ENCODE assay signal across 19 mouse cellular contexts in genomic region chr6:31625055-31625454, GRCm38 (mm10).
A peak's percentile ranks its signal among the peaks of the same experiment; 100 is the strongest.
DNase-seq lines count a peak whose midpoint lies in the region; ATAC-seq and TF ChIP-seq lines count a peak whose summit lies in the region.
"Had no signal": no experiment of that assay in that cellular context is flagged by ENCODE, and none has a peak within 500 bp of the region (broad histone marks: within the 10 kb centered on the region; RNA-seq: fewer than 3 reads in every experiment).

No protein-coding gene starts in this region.

- TF ChIP-seq EP300 in heart, adult 2 months (IDR thresholded peaks at IDR 0.05; ENCODE audit: insufficient read depth, low read depth, low read length) = no peak
- TF ChIP-seq EP300 in MEL (IDR thresholded peaks at IDR 0.05; ENCODE audit: low read depth in 1 of 2, low read length in 2 of 2) = peak; percentile 67 to 69

- TF ChIP-seq RAD21 in MEL (IDR thresholded peaks at IDR 0.05; ENCODE audit: low read depth, low read length) = no peak

- TF ChIP-seq CTCF in heart, adult 2 months (IDR thresholded peaks at IDR 0.05) = no peak
- no peak for TF ChIP-seq CTCF in MEL (IDR thresholded peaks at IDR 0.05 in 2 of 3, conservative IDR thresholded peaks at IDR 0.05 in 1 of 3; ENCODE audit: control insufficient read depth in 1 of 3, insufficient read depth in 1 of 3, low read depth in 2 of 3, low read length in 3 of 3, poor library complexity in 1 of 3, severe bottlenecking in 1 of 3)
- TF ChIP-seq CTCF in thymus, adult 2 months (IDR thresholded peaks at IDR 0.05; ENCODE audit: borderline replicate concordance, control insufficient read depth, extremely low read depth, insufficient read depth, low read length, poor library complexity) = no peak

- H3K4me1 ChIP-seq in heart, adult 2 months (ENCODE audit: control insufficient read depth, insufficient read depth, low read length) = peaks cover 7% of the 10 kb centered on the region
- peaks cover 17 to 20% of the 10 kb centered on the region in 2 experiments for H3K4me1 ChIP-seq in MEL (ENCODE audit: control insufficient read depth in 1 of 2, insufficient read depth in 2 of 2, low read length in 2 of 2)
- no peaks in the 10 kb centered on the region; the same call in 1 of the 2 replicates for H3K4me1 ChIP-seq in liver, embryonic 16.5 days (ENCODE audit: control insufficient read depth, low read depth, low read length)
- no peaks in the 10 kb centered on the region for H3K4me1 ChIP-seq in thymus, adult 2 months (replicated peaks; ENCODE audit: control insufficient read depth, insufficient read depth, low read length)
- H3K4me1 ChIP-seq: embryonic facial prominence, embryonic 15.5 days had no signal

- H3K9ac ChIP-seq in heart, adult 2 months (ENCODE audit: low read depth, low read length) = no peak overlapping the region
- no peak overlapping the region for H3K9ac ChIP-seq in MEL (ENCODE audit: control insufficient read depth, low read depth, low read length, poor library complexity, severe bottlenecking)
- H3K9ac ChIP-seq in liver, embryonic 16.5 days (ENCODE audit: low read depth, low read length) = no peak overlapping the region
- H3K9ac ChIP-seq: embryonic facial prominence, embryonic 15.5 days; heart, embryonic 12.5 days; hindbrain, embryonic 14.5 days had no signal

- H3K27me3 ChIP-seq in heart, adult 2 months (ENCODE audit: control insufficient read depth, insufficient read depth, low read length) = no peaks in the 10 kb centered on the region
- H3K27me3 ChIP-seq in MEL (ENCODE audit: control insufficient read depth in 1 of 2, insufficient read depth in 2 of 2, low read length in 2 of 2) = no peaks in the 10 kb centered on the region
- no peaks in the 10 kb centered on the region for H3K27me3 ChIP-seq in liver, embryonic 16.5 days (ENCODE audit: control insufficient read depth, insufficient read depth, low read depth, low read length)
- H3K27me3 ChIP-seq in thymus, adult 2 months (ENCODE audit: control insufficient read depth, insufficient read depth, low read length) = no peaks in the 10 kb centered on the region
- H3K27me3 ChIP-seq: embryonic facial prominence, embryonic 15.5 days; heart, embryonic 12.5 days had no signal

- peak; percentile 21; the same call in 1 of the 2 replicates for ATAC-seq in liver, embryonic 16.5 days (ENCODE audit: low read depth)
- ATAC-seq in cerebellum, adult (ENCODE audit: insufficient number of reproducible peaks, low FRiP score, low TSS enrichment) = no peak
- ATAC-seq: forebrain, embryonic 14.5 days had no signal

- 81% methylated on average over 2 of the region's 2 CpGs for WGBS in heart, adult 2 months
- 42% methylated on average over 2 of the region's 2 CpGs for WGBS in liver, embryonic 16.5 days (ENCODE audit: insufficient replicate concordance)
- WGBS in thymus, adult 2 months = 95% methylated on average over 2 of the region's 2 CpGs

- no peaks in the 10 kb centered on the region for H3K36me3 ChIP-seq in heart, adult 2 months (ENCODE audit: control insufficient read depth, insufficient read depth, low read length)
- peaks cover 0 to 27% of the 10 kb centered on the region in 2 experiments; a peak in 2 of 4 replicates for H3K36me3 ChIP-seq in MEL (ENCODE audit: control insufficient read depth in 1 of 2, insufficient read depth in 2 of 2, low read length in 2 of 2)
- no peaks in the 10 kb centered on the region for H3K36me3 ChIP-seq in liver, embryonic 16.5 days (ENCODE audit: control insufficient read depth, insufficient read depth)
- H3K36me3 ChIP-seq in thymus, adult 2 months (ENCODE audit: control insufficient read depth, insufficient read depth, low read length) = no peaks in the 10 kb centered on the region
- H3K36me3 ChIP-seq: embryonic facial prominence, embryonic 15.5 days; forebrain, embryonic 10.5 days; heart, embryonic 12.5 days; hindbrain, embryonic 10.5 days had no signal

- no peaks in the 10 kb centered on the region for H3K9me3 ChIP-seq in MEL (replicated peaks; ENCODE audit: insufficient read depth, low read length)
- no peaks in the 10 kb centered on the region for H3K9me3 ChIP-seq in liver, embryonic 16.5 days (replicated peaks; ENCODE audit: control insufficient read depth, low read length)
- H3K9me3 ChIP-seq: embryonic facial prominence, embryonic 15.5 days; forebrain, embryonic 10.5 days; hindbrain, embryonic 10.5 days had no signal

- TF ChIP-seq POLR2A in heart, adult 2 months (IDR thresholded peaks at IDR 0.05; ENCODE audit: insufficient read depth, low read depth, low read length) = no peak
- TF ChIP-seq POLR2A in MEL (IDR thresholded peaks at IDR 0.05; ENCODE audit: control insufficient read depth in 1 of 2, insufficient read depth in 1 of 2, low read depth in 1 of 2, low read length in 2 of 2, poor library complexity in 1 of 2) = no peak
- TF ChIP-seq POLR2A in thymus, adult 2 months (IDR thresholded peaks at IDR 0.05; ENCODE audit: control insufficient read depth, extremely low read depth, insufficient read depth, low read length, poor library complexity) = no peak

- no peak overlapping the region for H3K4me2 ChIP-seq in liver, embryonic 16.5 days (ENCODE audit: low read depth, low read length)
- H3K4me2 ChIP-seq: embryonic facial prominence, embryonic 15.5 days; heart, embryonic 12.5 days; hindbrain, embryonic 14.5 days had no signal

- H3K79me2 ChIP-seq in heart, adult 2 months (replicated peaks; ENCODE audit: control insufficient read depth, insufficient read depth, low read length) = no peaks in the 10 kb centered on the region
- H3K79me2 ChIP-seq in MEL (ENCODE audit: control insufficient read depth, insufficient read depth, low read length, poor library complexity) = no peaks in the 10 kb centered on the region

- intact Hi-C loops in heart, adult 2 months (cut with DNase I) = loop anchor here (2.0 kb wide), 1 partner anchor 60 kb away; no protein-coding TSS in a partner anchor

- H3K27ac ChIP-seq in heart, adult 2 months = peak overlapping the region; percentile 56
- H3K27ac ChIP-seq in MEL (ENCODE audit: control insufficient read depth, low read depth, low read length) = 0 out of 2 replicates have a peak overlapping the region, but pooled peaks have one; percentile 1
- H3K27ac ChIP-seq in liver, embryonic 16.5 days (ENCODE audit: low read length) = no peak overlapping the region
- H3K27ac ChIP-seq in thymus, adult 2 months (ENCODE audit: control insufficient read depth, insufficient read depth, low read length) = no peak overlapping the region
- H3K27ac ChIP-seq: embryonic facial prominence, embryonic 15.5 days; forebrain, embryonic 10.5 days; hindbrain, embryonic 10.5 days; hindbrain, embryonic 14.5 days had no signal

- no peak for DNase-seq in heart, adult 2 months
- no peak for DNase-seq in heart, adult 11 months
- DNase-seq in MEL (ENCODE audit: low read depth, low spot score) = peak; percentile 56
- no peak for DNase-seq in adrenal gland, postnatal 10 days
- no peak for DNase-seq in thymus, adult 2 months
- DNase-seq: adrenal gland, adult 2 months; cerebellum, adult 2 months; cerebellum, postnatal 14 days; embryo, embryonic 11 days; gastrocnemius, postnatal 10 days had no signal

- no peak overlapping the region for H3K4me3 ChIP-seq in heart, adult 2 months
- H3K4me3 ChIP-seq in MEL (ENCODE audit: control insufficient read depth in 1 of 2, insufficient read depth in 1 of 2, low read depth in 2 of 2, low read length in 2 of 2) = no peak overlapping the region
- H3K4me3 ChIP-seq in liver, embryonic 16.5 days (ENCODE audit: low read depth, low read length) = no peak overlapping the region
- H3K4me3 ChIP-seq in thymus, adult 2 months (ENCODE audit: control insufficient read depth, insufficient read depth, low read length) = no peak overlapping the region
- H3K4me3 ChIP-seq: embryonic facial prominence, embryonic 15.5 days; erythroblast, embryonic 14.5 days; forebrain, embryonic 10.5 days; heart, embryonic 12.5 days; hindbrain, embryonic 10.5 days had no signal

TF ChIP-seq in MEL, 35 proteins besides CTCF, POLR2A, EP300 and RAD21:
- TF ChIP-seq MAX (IDR thresholded peaks at IDR 0.05; ENCODE audit: low read length) = 0 out of 2 replicates have a peak, but pooled peaks have one; percentile 33
- 0 out of 2 replicates have a peak, but pooled peaks have one; percentile 32 for TF ChIP-seq MYC (IDR thresholded peaks at IDR 0.05; ENCODE audit: low read depth, low read length)
- no peak for TF ChIP-seq USF2 (IDR thresholded peaks at IDR 0.05; ENCODE audit: borderline replicate concordance in 1 of 2, insufficient read depth in 1 of 2, low read depth in 1 of 2, low read length in 2 of 2)
- no peak for TF ChIP-seq USF1 (IDR thresholded peaks at IDR 0.05; ENCODE audit: low read depth, low read length)
- TF ChIP-seq TCF12 (IDR thresholded peaks at IDR 0.05; ENCODE audit: low read depth, low read length) = peak; percentile 49; the same call in 1 of the 2 replicates
- no peak for TF ChIP-seq SMC3 (IDR thresholded peaks at IDR 0.05; ENCODE audit: low read depth, low read length)
- peak; percentile 20; the same call in 1 of the 2 replicates for TF ChIP-seq GABPA (IDR thresholded peaks at IDR 0.05; ENCODE audit: low read depth, low read length)
- TF ChIP-seq ETS1 (IDR thresholded peaks at IDR 0.05; ENCODE audit: low read depth, low read length) = peak; percentile 43; the same call in 1 of the 2 replicates
- peak; percentile 45 for TF ChIP-seq TAL1 (IDR thresholded peaks at IDR 0.05; ENCODE audit: low read length)
- TF ChIP-seq SIN3A (IDR thresholded peaks at IDR 0.05; ENCODE audit: low read length) = peak; percentile 26; the same call in 1 of the 2 replicates

Comparison
In these comparisons a context has a peak if more than half of its experiments do, and no peak if none do; other contexts are left out.
1. H3K27ac ChIP-seq: peak in heart, adult 2 months (single experiment) and MEL (single experiment); none in liver, embryonic 16.5 days (single experiment) and thymus, adult 2 months (single experiment).